31 mouse cellular contexts compared by ENCODE assay signal in the genomic region with DNA sequence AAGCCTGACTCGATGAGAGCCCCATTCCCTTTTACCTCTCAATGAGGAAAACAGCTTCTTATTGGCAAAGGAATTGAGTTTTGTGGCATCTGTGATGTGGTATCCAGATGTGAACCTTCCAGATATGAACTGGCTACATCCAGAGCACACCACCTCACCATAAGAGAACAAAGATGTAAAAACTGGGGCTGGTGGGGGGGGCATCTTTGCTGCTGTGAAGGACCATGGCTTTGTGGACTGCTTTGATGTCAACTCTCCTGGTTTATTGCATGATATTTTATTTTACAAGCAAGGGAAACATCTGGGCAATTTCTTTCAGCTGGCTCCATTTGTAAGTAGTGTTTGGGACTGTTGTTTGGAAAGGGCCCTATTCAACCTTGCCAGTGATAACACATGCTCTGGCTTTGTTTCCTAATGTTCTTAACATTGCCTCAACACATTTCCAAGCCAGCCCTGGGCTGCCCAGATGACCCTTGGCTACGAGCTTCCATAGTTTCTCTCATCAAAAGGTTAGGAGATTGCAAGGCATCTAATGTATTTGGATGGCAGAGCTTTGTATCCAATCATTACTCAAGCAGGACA.
A peak's percentile ranks its signal among the peaks of the same experiment; 100 is the strongest.
DNase-seq lines count a peak whose midpoint lies in the region; ATAC-seq lines count a peak whose summit lies in the region.
"Had no signal": no experiment of that assay in that cellular context is flagged by ENCODE, and none has a peak within 500 bp of the region (broad histone marks: within the 10 kb centered on the region; RNA-seq: fewer than 3 reads in every experiment).

No protein-coding gene starts in this region.

- H3K27ac ChIP-seq in limb, embryonic 12.5 days, result 0 out of 2 replicates have a peak overlapping the region, but pooled peaks have one; percentile 7
- H3K27ac ChIP-seq in hindbrain, embryonic 11.5 days (ENCODE audit: low read depth, low read length), result no peak overlapping the region
- H3K27ac ChIP-seq: embryonic facial prominence, embryonic 10.5 days; embryonic facial prominence, embryonic 15.5 days; forebrain, embryonic 12.5 days; intestine, embryonic 15.5 days; kidney, postnatal 0 days; liver, embryonic 14.5 days; midbrain, embryonic 10.5 days; midbrain, embryonic 15.5 days; stomach, postnatal 0 days had no signal

- 40% methylated on average over 2 of the region's 2 CpGs for WGBS in limb, embryonic 12.5 days
- WGBS in hindbrain, embryonic 11.5 days, result 72% methylated on average over 2 of the region's 2 CpGs

- peaks cover 4% of the 10 kb centered on the region; the same call in 1 of the 2 replicates for H3K27me3 ChIP-seq in limb, embryonic 12.5 days
- H3K27me3 ChIP-seq in hindbrain, embryonic 11.5 days (ENCODE audit: control insufficient read depth, insufficient read depth, low read length), result no peaks in the 10 kb centered on the region
- H3K27me3 ChIP-seq: embryonic facial prominence, embryonic 15.5 days; forebrain, embryonic 12.5 days; intestine, embryonic 15.5 days; midbrain, embryonic 15.5 days had no signal

- no peaks in the 10 kb centered on the region for H3K36me3 ChIP-seq in limb, embryonic 12.5 days
- H3K36me3 ChIP-seq in hindbrain, embryonic 11.5 days (ENCODE audit: control insufficient read depth, insufficient read depth, low read length), result no peaks in the 10 kb centered on the region
- H3K36me3 ChIP-seq: embryonic facial prominence, embryonic 10.5 days; embryonic facial prominence, embryonic 15.5 days; forebrain, embryonic 12.5 days; heart, embryonic 12.5 days; intestine, embryonic 15.5 days; midbrain, embryonic 10.5 days; midbrain, embryonic 15.5 days had no signal

- H3K4me3 ChIP-seq in limb, embryonic 12.5 days (replicated peaks), result no peak overlapping the region
- H3K4me3 ChIP-seq in hindbrain, embryonic 11.5 days (ENCODE audit: low read depth, low read length), result no peak overlapping the region
- H3K4me3 ChIP-seq: embryonic facial prominence, embryonic 10.5 days; embryonic facial prominence, embryonic 15.5 days; forebrain, embryonic 12.5 days; heart, embryonic 12.5 days; intestine, embryonic 15.5 days; midbrain, embryonic 10.5 days; midbrain, embryonic 15.5 days had no signal

- peak; percentile 73; the same call in 1 of the 2 replicates for ATAC-seq in limb, embryonic 12.5 days (ENCODE audit: insufficient number of reproducible peaks, insufficient read depth, low FRiP score, low TSS enrichment, low read depth)
- ATAC-seq in hindbrain, embryonic 11.5 days (ENCODE audit: low FRiP score), result no peak
- no peak for ATAC-seq in monocyte, adult 5-6 weeks (replicated peaks; ENCODE audit: insufficient number of reproducible peaks, low FRiP score, low TSS enrichment, poor library complexity, severe bottlenecking)
- ATAC-seq: CD4-positive, CD25-positive, alpha-beta regulatory T cell, adult 4 months; forebrain, postnatal 0 days; hindbrain, embryonic 16.5 days; intestine, embryonic 15.5 days; midbrain, embryonic 15.5 days had no signal

- 0 out of 2 replicates have a peak, but pooled peaks cover 4% of the 10 kb centered on the region for H3K4me1 ChIP-seq in limb, embryonic 12.5 days (replicated peaks)
- no peaks in the 10 kb centered on the region for H3K4me1 ChIP-seq in hindbrain, embryonic 11.5 days (replicated peaks; ENCODE audit: control insufficient read depth, insufficient read depth, low read length)
- H3K4me1 ChIP-seq: embryonic facial prominence, embryonic 10.5 days; embryonic facial prominence, embryonic 15.5 days; forebrain, embryonic 12.5 days; intestine, embryonic 15.5 days; midbrain, embryonic 15.5 days had no signal

- DNase-seq in gastrocnemius, postnatal 25 days, result peak; percentile 14
- DNase-seq in gastrocnemius, postnatal 10 days, result no peak
- DNase-seq in NIH3T3 (ENCODE audit: low read depth), result peak; percentile 18
- DNase-seq in lung, postnatal 10 days, result peak; percentile 22
- DNase-seq in hindbrain, embryonic 11.5 days (ENCODE audit: low spot score), result no peak
- DNase-seq in adrenal gland, postnatal 10 days, result no peak
- DNase-seq: adrenal gland, adult 2 months; cerebellum, adult 8-10 months; cerebellum, postnatal 25 days; forebrain, postnatal 0 days; heart, adult 18-20 months; kidney, adult 8-10 months; kidney, postnatal 4 days; lung, embryonic 14.5 days; right cerebral cortex, postnatal 25 days; thymus, adult 18-20 months; thymus, postnatal 25 days had no signal

- H3K4me2 ChIP-seq in limb, embryonic 12.5 days, result no peak overlapping the region
- H3K4me2 ChIP-seq in hindbrain, embryonic 11.5 days (replicated peaks; ENCODE audit: low read depth, low read length), result no peak overlapping the region
- H3K4me2 ChIP-seq: embryonic facial prominence, embryonic 15.5 days; forebrain, embryonic 12.5 days; heart, embryonic 12.5 days; intestine, embryonic 15.5 days; lung, embryonic 14.5 days; midbrain, embryonic 15.5 days had no signal

- H3K9ac ChIP-seq in limb, embryonic 12.5 days (replicated peaks), result no peak overlapping the region
- no peak overlapping the region for H3K9ac ChIP-seq in hindbrain, embryonic 11.5 days (ENCODE audit: low read depth, low read length)
- H3K9ac ChIP-seq: embryonic facial prominence, embryonic 15.5 days; forebrain, embryonic 12.5 days; forebrain, postnatal 0 days; heart, embryonic 12.5 days; intestine, embryonic 15.5 days; liver, embryonic 14.5 days; lung, embryonic 14.5 days; midbrain, embryonic 15.5 days had no signal

- no peaks in the 10 kb centered on the region for H3K9me3 ChIP-seq in limb, embryonic 12.5 days
- no peaks in the 10 kb centered on the region for H3K9me3 ChIP-seq in hindbrain, embryonic 11.5 days (ENCODE audit: control insufficient read depth, low read length)
- H3K9me3 ChIP-seq: embryonic facial prominence, embryonic 10.5 days; embryonic facial prominence, embryonic 15.5 days; forebrain, embryonic 12.5 days; heart, embryonic 12.5 days; intestine, embryonic 15.5 days; midbrain, embryonic 10.5 days; midbrain, embryonic 15.5 days had no signal

Comparison
In these comparisons a context has a peak if more than half of its experiments do, and no peak if none do; other contexts are left out.
1. DNase-seq: peak in gastrocnemius, postnatal 25 days (single experiment), NIH3T3 (single experiment) and lung, postnatal 10 days (single experiment); none in gastrocnemius, postnatal 10 days (single experiment), hindbrain, embryonic 11.5 days (single experiment) and adrenal gland, postnatal 10 days (single experiment).